Mouse (Mus musculus): ENCODE data around the gene Foxo4. TPM values are rescaled to one million over a fixed set of nuclear protein-coding genes. Genes with fewer than 3 reads are reported as not detected.
A peak's percentile ranks its signal among the peaks of the same experiment; 100 is the strongest.

Gene Foxo4
- polyA plus RNA-seq, 1 experiment: 28.9 TPM

- no peaks in the 10 kb centered on the region for H3K4me1 ChIP-seq (ENCODE audit: control insufficient read depth, insufficient read depth, insufficient read length)
- no peak overlapping the region for H3K4me3 ChIP-seq (ENCODE audit: extremely low read depth, insufficient read depth, insufficient read length)
- no peaks in the 10 kb centered on the region for H3K27me3 ChIP-seq (ENCODE audit: control insufficient read depth, insufficient read depth, low read length)
- TF ChIP-seq POLR2A (IDR thresholded peaks at IDR 0.05; ENCODE audit: low read depth, low read length) (no peak), CTCF (IDR thresholded peaks at IDR 0.05; ENCODE audit: extremely low read depth, insufficient read depth, insufficient read length, insufficient replicate concordance) (no peak)
- no peak for DNase-seq (ENCODE audit: low read depth in 1 of 2, low spot score in 2 of 2)
- WGBS: 89% methylated on average over 7 of the region's 7 CpGs
- no peak overlapping the region for H3K27ac ChIP-seq (ENCODE audit: insufficient read depth, low read length)
- H3K36me3 ChIP-seq (ENCODE audit: control insufficient read depth, insufficient read depth, low read length): peaks cover 30% of the 10 kb centered on the region
Measured at GRCm38 (mm10) chrX:101289037-101289436, 34.7 kb downstream of the Foxo4 start.

- WGBS: 78% methylated on average over 10 of the region's 10 CpGs
- Histone ChIP-seq H3K36me3 (ENCODE audit: control insufficient read depth, insufficient read depth, low read length) (peaks cover 25% of the 10 kb centered on the region), H3K4me1 (ENCODE audit: control insufficient read depth, insufficient read depth, insufficient read length) (no peaks in the 10 kb centered on the region), H3K27me3 (ENCODE audit: control insufficient read depth, insufficient read depth, low read length) (no peaks in the 10 kb centered on the region), H3K4me3 (ENCODE audit: extremely low read depth, insufficient read depth, insufficient read length) (no peak overlapping the region), H3K27ac (ENCODE audit: insufficient read depth, low read length) (peak overlapping the region; percentile 13; the same call in 1 of the 2 replicates)
- no peak for TF ChIP-seq POLR2A (IDR thresholded peaks at IDR 0.05; ENCODE audit: low read depth, low read length)
- no peak for TF ChIP-seq CTCF (IDR thresholded peaks at IDR 0.05; ENCODE audit: extremely low read depth, insufficient read depth, insufficient read length, insufficient replicate concordance)
- no peak for DNase-seq (ENCODE audit: low read depth in 1 of 2, low spot score in 2 of 2)
Measured at GRCm38 (mm10) chrX:101290111-101290510, 35.8 kb downstream of the Foxo4 start.

- H3K27ac ChIP-seq (ENCODE audit: insufficient read depth, low read length): no peak within 1 kb of the TSS
- DNase-seq (ENCODE audit: low read depth in 1 of 2, low spot score in 2 of 2): no peak
- TF ChIP-seq POLR2A (IDR thresholded peaks at IDR 0.05; ENCODE audit: low read depth, low read length) (no peak), CTCF (IDR thresholded peaks at IDR 0.05; ENCODE audit: extremely low read depth, insufficient read depth, insufficient read length, insufficient replicate concordance) (no peak)
- H3K36me3 ChIP-seq (ENCODE audit: control insufficient read depth, insufficient read depth, low read length): peaks cover 12% of the 10 kb centered on the region
- WGBS: 30% methylated on average over 24 of the region's 24 CpGs
- no peaks in the 10 kb centered on the region for H3K27me3 ChIP-seq (ENCODE audit: control insufficient read depth, insufficient read depth, low read length)
- no peak within 1 kb of the TSS for H3K4me3 ChIP-seq (ENCODE audit: extremely low read depth, insufficient read depth, insufficient read length)
- no peaks in the 10 kb centered on the region for H3K4me1 ChIP-seq (ENCODE audit: control insufficient read depth, insufficient read depth, insufficient read length)
Measured at GRCm38 (mm10) chrX:101299055-101299454, 44.7 kb downstream of the Foxo4 start, which contains the start of gene Nlgn3. TSS of gene Nlgn3 (plus strand) at chrX:101299168.

GRCm38 (mm10) chrX:101299473-101300426 is 45.4 kb downstream of the Foxo4 start:
- DNase-seq (ENCODE audit: low read depth in 1 of 2, low spot score in 2 of 2): no peak
- H3K36me3 ChIP-seq (ENCODE audit: control insufficient read depth, insufficient read depth, low read length): peaks cover 12% of the 10 kb centered on the region
- TF ChIP-seq CTCF (IDR thresholded peaks at IDR 0.05; ENCODE audit: extremely low read depth, insufficient read depth, insufficient read length, insufficient replicate concordance) (no peak), POLR2A (IDR thresholded peaks at IDR 0.05; ENCODE audit: low read depth, low read length) (no peak)
- 52% methylated on average over 13 of the region's 13 CpGs for WGBS
- H3K4me3 ChIP-seq (ENCODE audit: extremely low read depth, insufficient read depth, insufficient read length): no peak overlapping the region
- no peaks in the 10 kb centered on the region for H3K4me1 ChIP-seq (ENCODE audit: control insufficient read depth, insufficient read depth, insufficient read length)
- H3K27ac ChIP-seq (ENCODE audit: insufficient read depth, low read length): no peak overlapping the region
- H3K27me3 ChIP-seq (ENCODE audit: control insufficient read depth, insufficient read depth, low read length): no peaks in the 10 kb centered on the region

GRCm38 (mm10) chrX:101300427-101301030 is 46.2 kb downstream of the Foxo4 start:
- Histone ChIP-seq H3K4me3 (ENCODE audit: extremely low read depth, insufficient read depth, insufficient read length) (no peak overlapping the region), H3K4me1 (ENCODE audit: control insufficient read depth, insufficient read depth, insufficient read length) (no peaks in the 10 kb centered on the region), H3K36me3 (ENCODE audit: control insufficient read depth, insufficient read depth, low read length) (peaks cover 10% of the 10 kb centered on the region), H3K27ac (ENCODE audit: insufficient read depth, low read length) (no peak overlapping the region), H3K27me3 (ENCODE audit: control insufficient read depth, insufficient read depth, low read length) (no peaks in the 10 kb centered on the region)
- WGBS: 64% methylated on average over 13 of the region's 13 CpGs
- DNase-seq (ENCODE audit: low read depth in 1 of 2, low spot score in 2 of 2): no peak
- TF ChIP-seq POLR2A (IDR thresholded peaks at IDR 0.05; ENCODE audit: low read depth, low read length) (no peak), CTCF (IDR thresholded peaks at IDR 0.05; ENCODE audit: extremely low read depth, insufficient read depth, insufficient read length, insufficient replicate concordance) (no peak)

- TF ChIP-seq POLR2A (IDR thresholded peaks at IDR 0.05; ENCODE audit: low read depth, low read length): no peak
- TF ChIP-seq CTCF (IDR thresholded peaks at IDR 0.05; ENCODE audit: extremely low read depth, insufficient read depth, insufficient read length, insufficient replicate concordance): no peak
- WGBS: 84% methylated on average over 9 of the region's 9 CpGs
- no peaks in the 10 kb centered on the region for H3K4me1 ChIP-seq (ENCODE audit: control insufficient read depth, insufficient read depth, insufficient read length)
- no peak overlapping the region for H3K27ac ChIP-seq (ENCODE audit: insufficient read depth, low read length)
- peaks cover 6% of the 10 kb centered on the region for H3K36me3 ChIP-seq (ENCODE audit: control insufficient read depth, insufficient read depth, low read length)
- no peak overlapping the region for H3K4me3 ChIP-seq (ENCODE audit: extremely low read depth, insufficient read depth, insufficient read length)
- no peak for DNase-seq (ENCODE audit: low read depth in 1 of 2, low spot score in 2 of 2)
- H3K27me3 ChIP-seq (ENCODE audit: control insufficient read depth, insufficient read depth, low read length): no peaks in the 10 kb centered on the region
Measured at GRCm38 (mm10) chrX:101301654-101302053, 47.3 kb downstream of the Foxo4 start.
